35 mouse cellular contexts compared by ENCODE assay signal in genomic region chr14:91852258-91852657, GRCm38 (mm10).
"Had no signal": no experiment of that assay in that cellular context is flagged by ENCODE, and none has a peak within 500 bp of the region (broad histone marks: within the 10 kb centered on the region; RNA-seq: fewer than 3 reads in every experiment).

No protein-coding gene starts in this region.

- ATAC-seq: hindbrain, embryonic 16.5 days; hindbrain, postnatal 0 days; inflammation-experienced regulatory T-cells, adult 6 months; intestine, embryonic 15.5 days; intestine, embryonic 16.5 days; intestine, postnatal 0 days had no signal

- H3K27ac ChIP-seq: heart, embryonic 10.5 days; heart, embryonic 13.5 days; heart, embryonic 15.5 days; hindbrain, embryonic 10.5 days; hindbrain, embryonic 12.5 days; hindbrain, embryonic 13.5 days; hindbrain, embryonic 14.5 days; hindbrain, embryonic 15.5 days; hindbrain, postnatal 0 days; intestine, embryonic 15.5 days; kidney, embryonic 15.5 days; kidney, postnatal 0 days; layer of hippocampus, adult 2 months had no signal

- H3K36me3 ChIP-seq: heart, embryonic 10.5 days; heart, embryonic 12.5 days; heart, embryonic 13.5 days; heart, embryonic 15.5 days; hindbrain, embryonic 10.5 days; hindbrain, embryonic 12.5 days; hindbrain, embryonic 13.5 days; hindbrain, embryonic 15.5 days; intestine, embryonic 15.5 days; kidney, embryonic 15.5 days had no signal

- DNase-seq: heart, postnatal 10 days; heart, postnatal 14 days; heart, postnatal 36 days; heart, postnatal 4 days; kidney, adult 11 months; kidney, adult 18-20 months; kidney, adult 2 months; kidney, adult 8-10 months; kidney, adult 9 months; kidney, postnatal 10 days; kidney, postnatal 14 days; kidney, postnatal 25 days; kidney, postnatal 36 days; kidney, postnatal 4 days; layer of hippocampus, adult 9-11 months; layer of hippocampus, postnatal 36 days had no signal

- H3K27me3 ChIP-seq: heart, embryonic 12.5 days; heart, embryonic 13.5 days; heart, embryonic 15.5 days; hindbrain, embryonic 12.5 days; hindbrain, embryonic 13.5 days; hindbrain, embryonic 15.5 days; intestine, embryonic 15.5 days; kidney, embryonic 15.5 days had no signal

- H3K4me2 ChIP-seq: heart, embryonic 11.5 days; heart, embryonic 12.5 days; heart, embryonic 13.5 days; heart, embryonic 15.5 days; hindbrain, embryonic 12.5 days; hindbrain, embryonic 13.5 days; hindbrain, embryonic 14.5 days; hindbrain, embryonic 15.5 days; intestine, embryonic 15.5 days; kidney, embryonic 15.5 days had no signal

- H3K4me1 ChIP-seq: heart, embryonic 10.5 days; heart, embryonic 12.5 days; heart, embryonic 13.5 days; heart, embryonic 15.5 days; hindbrain, embryonic 10.5 days; hindbrain, embryonic 12.5 days; hindbrain, embryonic 13.5 days; hindbrain, embryonic 15.5 days; intestine, embryonic 15.5 days; kidney, embryonic 15.5 days had no signal

- H3K9ac ChIP-seq: heart, embryonic 12.5 days; heart, embryonic 13.5 days; heart, embryonic 15.5 days; hindbrain, embryonic 12.5 days; hindbrain, embryonic 13.5 days; hindbrain, embryonic 14.5 days; hindbrain, embryonic 15.5 days; intestine, embryonic 15.5 days; kidney, embryonic 15.5 days had no signal

- H3K4me3 ChIP-seq: heart, embryonic 10.5 days; heart, embryonic 12.5 days; heart, embryonic 13.5 days; heart, embryonic 15.5 days; hindbrain, embryonic 10.5 days; hindbrain, embryonic 12.5 days; hindbrain, embryonic 13.5 days; hindbrain, embryonic 15.5 days; intestine, embryonic 15.5 days; kidney, embryonic 15.5 days; layer of hippocampus, adult 2 months had no signal

- H3K9me3 ChIP-seq: heart, embryonic 10.5 days; heart, embryonic 13.5 days; heart, embryonic 15.5 days; hindbrain, embryonic 10.5 days; hindbrain, embryonic 12.5 days; hindbrain, embryonic 13.5 days; hindbrain, embryonic 15.5 days; intestine, embryonic 15.5 days; kidney, embryonic 15.5 days had no signal
